Mouse (Mus musculus): ENCODE measurements at regions not wholly inside any gene's neighbourhood (a gene's known extent, or its start where the extent isn't known, plus 50 kb on each side); places are given as distances from the start of the nearest gene placed in this dataset.

GRCm38 (mm10) chr11:20882756-20883155 is 51.9 kb upstream of the Lgalsl start:
- H3K4me3 ChIP-seq = no peak overlapping the region
- 18% methylated on average over 1 of the region's 1 CpGs for WGBS
- no peaks in the 10 kb centered on the region for H3K27me3 ChIP-seq
- H3K4me1 ChIP-seq (replicated peaks) = no peaks in the 10 kb centered on the region
- no peaks in the 10 kb centered on the region for H3K36me3 ChIP-seq
- no peaks in the 10 kb centered on the region for H3K9me3 ChIP-seq
- H3K9ac ChIP-seq = no peak overlapping the region
- H3K27ac ChIP-seq (replicated peaks) = no peak overlapping the region
- no peak for ATAC-seq (ENCODE audit: low read depth)
- no peak overlapping the region for H3K4me2 ChIP-seq

- H3K4me2 ChIP-seq = no peak overlapping the region
- H3K27me3 ChIP-seq = no peaks in the 10 kb centered on the region
- H3K4me3 ChIP-seq = no peak overlapping the region
- no peaks in the 10 kb centered on the region for H3K4me1 ChIP-seq (replicated peaks)
- H3K36me3 ChIP-seq = no peaks in the 10 kb centered on the region
- H3K27ac ChIP-seq (replicated peaks) = no peak overlapping the region
- WGBS = 80% methylated on average over 2 of the region's 2 CpGs
- H3K9me3 ChIP-seq = no peaks in the 10 kb centered on the region
- no peak overlapping the region for H3K9ac ChIP-seq
- no peak for ATAC-seq (ENCODE audit: low read depth)
Observed at GRCm38 (mm10) chr11:20883907-20884306, 53.1 kb upstream of the Lgalsl start.

GRCm38 (mm10) chr11:20887044-20887443 is 56.2 kb upstream of the Lgalsl start:
- ATAC-seq (ENCODE audit: low read depth) = no peak
- H3K9ac ChIP-seq = no peak overlapping the region

GRCm38 (mm10) chr11:20890479-20890878 is 59.6 kb upstream of the Lgalsl start:
- H3K4me3 ChIP-seq = no peak overlapping the region
- H3K36me3 ChIP-seq = no peaks in the 10 kb centered on the region
- no peaks in the 10 kb centered on the region for H3K27me3 ChIP-seq
- no peak overlapping the region for H3K4me2 ChIP-seq
- H3K4me1 ChIP-seq (replicated peaks) = no peaks in the 10 kb centered on the region
- 73% methylated on average over 3 of the region's 3 CpGs for WGBS
- no peaks in the 10 kb centered on the region for H3K9me3 ChIP-seq
- no peak overlapping the region for H3K27ac ChIP-seq (replicated peaks)
- ATAC-seq (ENCODE audit: low read depth) = no peak
- H3K9ac ChIP-seq = no peak overlapping the region

More at GRCm38 (mm10) chr11:20887044-20887443, 56.2 kb upstream of the Lgalsl start:
- Histone ChIP-seq H3K4me3 (no peak overlapping the region), H3K9me3 (no peaks in the 10 kb centered on the region), H3K27me3 (no peaks in the 10 kb centered on the region), H3K27ac (replicated peaks) (no peak overlapping the region), H3K36me3 (no peaks in the 10 kb centered on the region), H3K4me2 (no peak overlapping the region), H3K4me1 (replicated peaks) (no peaks in the 10 kb centered on the region)
- 86% methylated on average over 2 of the region's 2 CpGs for WGBS

- no peaks in the 10 kb centered on the region for H3K36me3 ChIP-seq
- 84% methylated on average over 10 of the region's 10 CpGs for WGBS
- no peak overlapping the region for H3K4me2 ChIP-seq
- no peak overlapping the region for H3K27ac ChIP-seq (replicated peaks)
- no peaks in the 10 kb centered on the region for H3K9me3 ChIP-seq
- ATAC-seq (ENCODE audit: low read depth) = no peak
- H3K27me3 ChIP-seq = no peaks in the 10 kb centered on the region
- H3K9ac ChIP-seq = no peak overlapping the region
- H3K4me3 ChIP-seq = no peak overlapping the region
- peaks cover 7% of the 10 kb centered on the region; the same call in 1 of the 2 replicates for H3K4me1 ChIP-seq (replicated peaks)
Observed at GRCm38 (mm10) chr11:20891711-20892110, 60.9 kb upstream of the Lgalsl start.

GRCm38 (mm10) chr11:20896277-20897123 is 65.6 kb upstream of the Lgalsl start:
- 0 out of 2 replicates have a peak, but pooled peaks have one; percentile 50 for ATAC-seq (ENCODE audit: low read depth)
- no peaks in the 10 kb centered on the region for H3K9me3 ChIP-seq
- no peak overlapping the region for H3K9ac ChIP-seq
- H3K27ac ChIP-seq (replicated peaks) = no peak overlapping the region
- no peaks in the 10 kb centered on the region for H3K27me3 ChIP-seq
- H3K4me2 ChIP-seq = no peak overlapping the region
- H3K36me3 ChIP-seq = no peaks in the 10 kb centered on the region
- no peak overlapping the region for H3K4me3 ChIP-seq
- H3K4me1 ChIP-seq (replicated peaks) = peaks cover 8% of the 10 kb centered on the region; the same call in 1 of the 2 replicates
- WGBS = 67% methylated on average over 11 of the region's 11 CpGs

- Histone ChIP-seq H3K9me3 (no peaks in the 10 kb centered on the region), H3K4me1 (replicated peaks) (peaks cover 8% of the 10 kb centered on the region; the same call in 1 of the 2 replicates), H3K27ac (replicated peaks) (no peak overlapping the region), H3K27me3 (no peaks in the 10 kb centered on the region), H3K4me2 (no peak overlapping the region), H3K36me3 (no peaks in the 10 kb centered on the region), H3K4me3 (no peak overlapping the region), H3K9ac (no peak overlapping the region)
- no peak for ATAC-seq (ENCODE audit: low read depth)
- WGBS = 81% methylated on average over 7 of the region's 7 CpGs
Observed at GRCm38 (mm10) chr11:20897468-20897867, 66.6 kb upstream of the Lgalsl start.

- ATAC-seq (ENCODE audit: low read depth) = no peak
- H3K9ac ChIP-seq = no peak overlapping the region
- H3K4me2 ChIP-seq = no peak overlapping the region
- H3K36me3 ChIP-seq = no peaks in the 10 kb centered on the region
- H3K9me3 ChIP-seq = no peaks in the 10 kb centered on the region
- peaks cover 8% of the 10 kb centered on the region; the same call in 1 of the 2 replicates for H3K4me1 ChIP-seq (replicated peaks)
- no peak overlapping the region for H3K27ac ChIP-seq (replicated peaks)
- no peak overlapping the region for H3K4me3 ChIP-seq
- 81% methylated on average over 4 of the region's 4 CpGs for WGBS
- no peaks in the 10 kb centered on the region for H3K27me3 ChIP-seq
Observed at GRCm38 (mm10) chr11:20898558-20898957, 67.7 kb upstream of the Lgalsl start.

GRCm38 (mm10) chr11:20899766-20900165 is 68.9 kb upstream of the Lgalsl start:
- 92% methylated on average over 6 of the region's 6 CpGs for WGBS
- Histone ChIP-seq H3K4me3 (no peak overlapping the region), H3K36me3 (no peaks in the 10 kb centered on the region), H3K9ac (no peak overlapping the region), H3K27ac (replicated peaks) (no peak overlapping the region), H3K27me3 (no peaks in the 10 kb centered on the region), H3K9me3 (no peaks in the 10 kb centered on the region), H3K4me2 (no peak overlapping the region), H3K4me1 (replicated peaks) (peaks cover 8% of the 10 kb centered on the region; the same call in 1 of the 2 replicates)
- ATAC-seq (ENCODE audit: low read depth) = no peak

- Histone ChIP-seq H3K4me1 (replicated peaks) (no peaks in the 10 kb centered on the region), H3K27ac (replicated peaks) (no peak overlapping the region), H3K9me3 (no peaks in the 10 kb centered on the region), H3K27me3 (no peaks in the 10 kb centered on the region), H3K4me2 (no peak overlapping the region), H3K9ac (no peak overlapping the region), H3K4me3 (no peak overlapping the region), H3K36me3 (no peaks in the 10 kb centered on the region)
- ATAC-seq (ENCODE audit: low read depth) = no peak
- 55% methylated on average over 2 of the region's 2 CpGs for WGBS
Observed at GRCm38 (mm10) chr11:20902001-20902400, 71.1 kb upstream of the Lgalsl start.

GRCm38 (mm10) chr11:20902910-20903309 is 72.1 kb upstream of the Lgalsl start:
- Histone ChIP-seq H3K9me3 (no peaks in the 10 kb centered on the region), H3K4me3 (no peak overlapping the region), H3K27me3 (no peaks in the 10 kb centered on the region), H3K27ac (replicated peaks) (no peak overlapping the region), H3K36me3 (no peaks in the 10 kb centered on the region), H3K9ac (no peak overlapping the region), H3K4me1 (replicated peaks) (no peaks in the 10 kb centered on the region), H3K4me2 (no peak overlapping the region)
- ATAC-seq (ENCODE audit: low read depth) = no peak
- WGBS = 69% methylated on average over 8 of the region's 8 CpGs

- no peaks in the 10 kb centered on the region for H3K27me3 ChIP-seq
- H3K9ac ChIP-seq = no peak overlapping the region
- ATAC-seq (ENCODE audit: low read depth) = no peak
- H3K4me2 ChIP-seq = no peak overlapping the region
- H3K4me3 ChIP-seq = no peak overlapping the region
- no peaks in the 10 kb centered on the region for H3K36me3 ChIP-seq
- no peaks in the 10 kb centered on the region for H3K4me1 ChIP-seq (replicated peaks)
- H3K27ac ChIP-seq (replicated peaks) = no peak overlapping the region
- H3K9me3 ChIP-seq = no peaks in the 10 kb centered on the region
- WGBS = 71% methylated on average over 3 of the region's 3 CpGs
Observed at GRCm38 (mm10) chr11:20907996-20908395, 77.1 kb upstream of the Lgalsl start.

GRCm38 (mm10) chr11:20908471-20908870 is 77.6 kb upstream of the Lgalsl start:
- Histone ChIP-seq H3K27ac (replicated peaks) (no peak overlapping the region), H3K4me3 (no peak overlapping the region), H3K36me3 (no peaks in the 10 kb centered on the region), H3K4me2 (no peak overlapping the region), H3K9me3 (no peaks in the 10 kb centered on the region), H3K27me3 (no peaks in the 10 kb centered on the region), H3K4me1 (replicated peaks) (no peaks in the 10 kb centered on the region), H3K9ac (no peak overlapping the region)
- no peak for ATAC-seq (ENCODE audit: low read depth)
- WGBS = 69% methylated on average over 4 of the region's 4 CpGs

All from neural tube, embryonic 13.5 days (tissue).